Mouse (Mus musculus): Measurements from ENCODE around the gene Ckap2l. TPM values are rescaled to one million over a fixed set of nuclear protein-coding genes. Genes with fewer than 3 reads are reported as not detected.

Ckap2l gene
- total RNA-seq, 4 experiments from 2014 or later: 0.19 to 0.78 (median 0.33) TPM

DNA sequence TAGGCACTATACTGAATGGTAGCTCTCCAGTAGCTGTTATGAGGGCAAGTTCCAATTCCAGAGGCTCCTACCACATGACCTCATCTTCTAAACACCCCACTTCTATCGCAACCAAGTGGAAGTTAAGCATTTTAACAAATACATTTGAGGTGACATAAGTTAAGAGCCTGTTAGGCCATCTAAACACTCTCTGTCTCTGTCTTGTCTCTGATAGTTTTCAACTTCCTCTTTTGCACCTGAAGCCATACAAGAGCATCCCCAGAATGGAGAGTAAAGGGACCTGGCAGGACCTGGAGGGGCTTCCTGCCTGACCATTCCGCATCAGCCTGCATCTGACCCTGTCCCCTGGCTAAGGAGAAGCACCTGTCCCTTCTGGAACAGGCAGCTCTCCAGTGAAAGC lies 62.3 kb downstream of the Ckap2l start:
- no peak for DNase-seq (ENCODE audit: low spot score)

GRCm38 (mm10) chr2:129233803-129234477 lies 63.1 kb downstream of the Ckap2l start:
- DNase-seq (ENCODE audit: low spot score): no peak

GRCm38 (mm10) chr2:129233218-129233617 lies 63.8 kb downstream of the Ckap2l start:
- no peak for DNase-seq (ENCODE audit: low spot score)

- DNase-seq (ENCODE audit: low spot score): no peak
Observed at GRCm38 (mm10) chr2:129232484-129232883, 64.5 kb downstream of the Ckap2l start.

GRCm38 (mm10) chr2:129232023-129232422 lies 65.0 kb downstream of the Ckap2l start:
- DNase-seq (ENCODE audit: low spot score): no peak

GRCm38 (mm10) chr2:129229316-129229715 lies 67.7 kb downstream of the Ckap2l start:
- DNase-seq (ENCODE audit: low spot score): no peak

DNA sequence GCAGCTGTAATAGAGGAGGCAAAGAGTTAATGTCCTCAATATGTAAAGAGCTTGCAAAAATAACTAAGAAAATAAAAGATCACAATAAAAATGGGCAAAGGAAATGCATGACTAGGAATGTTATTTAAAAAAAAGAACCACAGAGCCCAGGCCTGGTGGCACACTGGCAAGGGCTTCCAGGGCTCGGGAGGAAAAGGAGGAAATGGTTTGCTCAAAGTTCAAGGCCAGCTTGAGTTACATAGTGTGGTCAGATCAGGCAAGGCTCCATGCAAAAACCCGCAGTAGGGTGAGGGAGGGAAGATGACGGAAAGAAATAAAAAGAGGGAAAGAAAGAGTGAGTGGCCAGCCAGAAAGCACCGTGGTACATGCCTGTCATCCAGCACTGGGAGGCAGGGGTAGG lies 68.4 kb downstream of the Ckap2l start:
- no peak for DNase-seq (ENCODE audit: low spot score)

GRCm38 (mm10) chr2:129227709-129228108 lies 69.3 kb downstream of the Ckap2l start:
- no peak for DNase-seq (ENCODE audit: low spot score)

DNA sequence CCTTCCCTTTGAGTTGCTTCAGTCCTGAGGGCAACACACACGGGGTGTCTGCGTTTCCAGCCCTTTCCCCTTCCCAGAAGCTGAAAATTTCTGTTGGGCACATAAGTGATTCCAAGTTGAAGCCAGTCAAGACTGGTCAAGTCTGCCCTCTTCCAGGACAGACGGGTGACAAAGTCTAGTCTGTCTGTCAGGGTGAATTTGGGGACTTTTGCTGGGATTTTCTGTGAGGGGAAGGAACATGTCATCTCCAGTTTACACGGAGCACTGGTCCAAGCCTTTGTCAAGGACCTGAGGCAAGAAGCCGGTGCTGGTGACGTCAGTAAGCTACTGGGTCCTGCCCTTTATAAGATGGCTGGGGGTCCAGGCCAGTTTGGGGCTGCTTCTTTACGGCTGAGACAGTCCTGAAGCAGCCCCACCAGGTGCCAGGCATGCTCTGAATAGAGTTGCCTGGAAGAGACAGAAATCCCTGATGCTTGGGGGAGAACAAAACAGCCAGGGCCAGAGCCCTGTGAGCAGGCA lies 69.9 kb downstream of the Ckap2l start:
- DNase-seq (ENCODE audit: low spot score): no peak

DNA sequence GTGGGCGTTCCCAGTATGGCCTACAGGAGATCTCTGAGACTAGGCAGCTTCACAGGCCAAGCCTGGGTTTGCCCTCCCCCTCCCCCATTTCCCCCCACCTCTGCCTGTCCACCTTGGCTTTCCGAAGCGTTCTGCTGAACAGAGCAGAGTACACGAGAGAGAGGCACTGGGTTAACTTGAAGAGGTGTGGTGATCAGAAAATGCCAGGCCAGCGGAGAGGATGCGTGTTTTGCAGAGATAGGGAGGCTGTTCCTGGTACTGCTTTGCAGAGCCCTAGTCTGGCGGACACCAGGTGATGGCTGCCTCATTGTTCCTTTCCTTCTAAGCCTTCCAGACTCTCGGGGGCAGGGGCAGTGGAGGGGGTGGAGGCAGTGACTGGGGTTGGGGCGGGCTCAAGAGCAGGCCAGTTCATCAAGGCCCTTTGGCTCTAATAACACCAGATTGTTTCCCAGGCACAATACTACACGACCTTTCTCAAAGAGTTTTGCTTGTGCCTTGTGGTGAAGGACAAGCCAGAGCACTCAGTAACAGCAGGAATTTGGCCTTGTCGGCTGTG lies 70.6 kb downstream of the Ckap2l start:
- DNase-seq (ENCODE audit: low spot score): no peak

- no peak for DNase-seq (ENCODE audit: low spot score)
Observed at GRCm38 (mm10) chr2:129225251-129225819, 71.7 kb downstream of the Ckap2l start.

DNA sequence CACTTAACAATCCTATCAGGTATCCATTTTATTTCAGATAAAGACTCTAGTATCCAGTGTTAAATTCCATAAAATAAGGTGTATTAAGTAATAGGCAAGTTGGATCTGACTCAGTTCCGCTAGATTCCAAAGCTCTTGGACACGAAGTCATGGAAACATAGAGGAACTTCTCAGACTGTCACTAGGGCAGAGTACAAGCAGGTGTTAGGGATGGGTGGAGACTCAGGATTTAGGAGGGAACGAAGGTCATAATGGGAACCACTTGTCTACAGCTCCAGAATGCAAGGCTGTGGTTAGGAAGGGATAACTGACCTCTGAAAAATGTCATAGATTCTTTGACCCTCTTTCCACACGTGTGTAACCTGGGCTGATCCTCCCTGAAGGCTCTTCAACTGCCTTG lies 72.8 kb downstream of the Ckap2l start:
- DNase-seq (ENCODE audit: low spot score): no peak

DNA sequence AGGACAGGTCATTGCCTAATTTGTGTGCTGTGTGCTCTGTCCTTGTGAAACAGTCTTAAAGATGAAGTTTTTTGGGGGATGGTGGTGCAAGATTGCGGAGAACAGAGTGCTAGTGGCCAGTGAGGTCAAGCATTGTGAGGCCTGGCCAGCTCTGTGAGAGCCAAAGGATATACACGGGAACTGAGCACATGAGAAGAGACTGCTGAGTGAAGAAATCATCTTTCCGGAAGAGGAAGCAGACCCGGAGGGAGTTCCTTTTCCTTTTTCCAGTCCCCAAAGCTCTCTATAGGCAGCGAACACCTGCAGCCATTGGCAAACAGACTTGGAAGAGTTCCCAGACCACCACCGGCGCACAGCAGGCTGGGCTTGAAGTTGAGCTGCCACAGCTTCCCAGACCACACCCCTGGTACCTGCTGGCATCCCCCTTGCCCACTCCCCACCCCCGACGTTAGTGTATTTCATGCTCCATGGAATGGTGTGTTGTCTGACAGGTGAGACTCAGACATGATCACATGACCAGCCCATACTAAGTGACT lies 75.8 kb downstream of the Ckap2l start:
- DNase-seq (ENCODE audit: low spot score): no peak

DNA sequence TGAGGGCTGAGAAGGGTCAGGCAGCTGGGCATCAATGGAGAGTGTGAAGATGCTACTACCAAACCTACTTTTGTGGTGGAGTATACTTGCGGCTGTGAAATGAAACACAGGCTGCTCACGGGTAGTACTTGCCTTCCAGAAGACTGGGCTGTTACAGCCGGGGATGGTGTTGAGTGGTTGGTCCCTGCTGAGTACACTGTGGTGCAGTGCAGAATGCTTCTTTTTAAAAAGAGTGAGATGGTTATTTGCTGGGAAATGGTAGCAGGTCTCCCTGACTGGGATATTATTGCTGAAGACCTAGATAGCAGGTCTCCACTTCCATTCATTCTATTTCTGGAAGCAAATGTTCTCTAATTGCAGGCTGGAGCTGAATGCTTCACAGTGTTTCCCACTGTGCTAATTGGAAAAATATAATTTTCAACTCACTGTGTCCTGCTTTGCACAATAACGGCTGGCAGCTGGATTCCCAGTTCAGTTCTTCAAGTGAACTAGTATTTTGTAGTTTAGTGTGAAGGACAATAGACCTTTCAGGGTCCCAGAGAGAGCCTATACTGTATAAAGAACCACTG lies 78.4 kb downstream of the Ckap2l start:
- no peak for DNase-seq (ENCODE audit: low spot score)

Other genes starting within 250 kb of the Ckap2l start
- gene Vinac1, start 249.0 kb downstream of the Ckap2l start, total RNA-seq (2022): under 1 TPM in 1 of 4 experiments, not detected in 3; 0.08 TPM
- gene Ttl, start 231.3 kb downstream of the Ckap2l start, total RNA-seq (2022): 10 to 100 TPM; 17.9 to 22.8 (median 21.9) TPM
- gene Polr1b, start 196.2 kb downstream of the Ckap2l start, total RNA-seq (2022): 10 to 100 TPM in 2 of 4 experiments, 1 to 10 TPM in 2; 9.6 to 11.5 (median 10.1) TPM
- gene Chchd5, start 167.5 kb downstream of the Ckap2l start, total RNA-seq (2022): 10 to 100 TPM; 10.4 to 15.9 (median 11.9) TPM
- 10 to 100 TPM in 2 of 4 experiments, 1 to 10 TPM in 2; 7.6 to 13.2 (median 10.0) TPM for gene Slc20a1, start 98.4 kb downstream of the Ckap2l start, total RNA-seq (2022)
- not detected for gene Il1a, start 12.8 kb upstream of the Ckap2l start, total RNA-seq (2022)
- 1 to 10 TPM in 2 of 4 experiments, under 1 TPM in 2; 0.47 to 1.9 (median 1.0) TPM for gene Il1b, start 73.9 kb upstream of the Ckap2l start, total RNA-seq (2022)
- gene F830045P16Rik, start 239.4 kb upstream of the Ckap2l start, total RNA-seq (2022): under 1 TPM in 2 of 4 experiments, not detected in 2; 0.16 to 0.22 TPM